Mouse (Mus musculus) midbrain, embryonic 15.5 days (tissue): ENCODE results near the gene Sned1. TPM values are rescaled to one million over a fixed set of nuclear protein-coding genes. Genes with fewer than 3 reads are reported as not detected.

Experiments
- ATAC-seq: fragments of 200-750 bp; cut with Nextera tagmentation; replicated peaks from 2 replicates; pipeline ENCODE4 v1.8.0; 2017; ENCODE audit warnings: moderate TSS enrichment
- H3K27ac ChIP-seq: fragments of 300-500 bp; sonication (generic); 2 replicates; pipeline ENCODE4 v1.5.1; 2015; ENCODE audit warnings: mild to moderate bottlenecking, inconsistent platforms
- H3K27me3 ChIP-seq: fragments of 300-500 bp; sonication (generic); replicated peaks from 2 replicates; pipeline ENCODE4 v1.6.1; 2015; ENCODE audit warnings: inconsistent platforms
- H3K36me3 ChIP-seq: fragments of 300-500 bp; sonication (generic); replicated peaks from 2 replicates; pipeline ENCODE4 v1.6.1; 2015; ENCODE audit warnings: inconsistent platforms
- H3K4me1 ChIP-seq: fragments of 300-500 bp; sonication (generic); 2 replicates; pipeline ENCODE4 v1.6.1; 2015; ENCODE audit warnings: inconsistent platforms
- H3K4me2 ChIP-seq: fragments of 300-500 bp; sonication (generic); 2 replicates; pipeline ENCODE4 v1.6.1; 2015; ENCODE audit warnings: inconsistent platforms, mild to moderate bottlenecking, moderate library complexity
- H3K4me3 ChIP-seq: fragments of 300-500 bp; sonication (generic); 2 replicates; pipeline ENCODE4 v1.5.1; 2015; ENCODE audit warnings: mild to moderate bottlenecking, inconsistent platforms
- H3K9ac ChIP-seq: fragments of 300-500 bp; sonication (generic); 2 replicates; pipeline ENCODE4 v1.6.1; 2015; ENCODE audit warnings: mild to moderate bottlenecking, inconsistent platforms
- H3K9me3 ChIP-seq: fragments of 300-500 bp; sonication (generic); 2 replicates; pipeline ENCODE4 v1.6.1; 2016; ENCODE audit warnings: inconsistent platforms
- WGBS: fragments of 180-500 bp; shearing (Covaris S2); methylation state at CpG from one replicate; pipeline ENCODE4 v1.1.7; 2015; ENCODE audit warnings: mixed read lengths; 5-methylcytosine and 5-hydroxymethylcytosine counted together
- microRNA-seq: library from miRNA; unstranded; fragments of <30 nt; microRNA quantifications from one replicate; pipeline ENCODE4, GENCODE M21; 2016
- polyA plus RNA-seq: library from polyadenylated mRNA; unstranded; fragments of >200 nt; fragmentation: Nextera tagmentation; extraction: Ambion mirVana; gene quantifications from 2 replicates; pipeline ENCODE4 v1.2.1, GENCODE M21; 2015

Gene Sned1
- polyA plus RNA-seq, 1 experiment from 2014 or later, result 8.7 TPM

DNA sequence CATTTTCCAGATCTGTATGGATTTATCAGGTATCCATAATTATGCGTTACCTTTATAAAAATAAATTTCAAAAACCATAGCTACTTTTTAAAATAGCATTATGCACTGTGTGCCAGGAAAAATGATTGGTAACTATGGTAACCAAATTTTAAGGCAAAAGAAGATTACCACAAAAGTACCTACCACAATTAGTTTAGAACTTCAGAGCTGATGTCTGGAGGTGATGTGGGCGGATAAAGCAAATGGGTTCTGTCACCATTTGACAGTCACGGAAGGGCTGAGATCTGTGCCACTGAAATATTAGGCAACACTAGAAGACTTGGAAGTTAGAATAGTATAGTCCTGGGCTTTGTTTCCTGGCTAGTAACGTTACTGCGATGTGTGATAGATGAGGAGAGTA, 111.5 kb downstream of the Sned1 start:
- H3K9ac ChIP-seq, result no peak overlapping the region
- H3K4me3 ChIP-seq, result no peak overlapping the region
- H3K4me1 ChIP-seq, result peaks cover 11% of the 10 kb centered on the region
- ATAC-seq, result no peak
- no peaks in the 10 kb centered on the region for H3K9me3 ChIP-seq
- no peaks in the 10 kb centered on the region for H3K27me3 ChIP-seq
- H3K27ac ChIP-seq, result no peak overlapping the region
- H3K4me2 ChIP-seq, result no peak overlapping the region
- 95% methylated on average over 5 of the region's 5 CpGs for WGBS
- peaks cover 10% of the 10 kb centered on the region; the same call in 1 of the 2 replicates for H3K36me3 ChIP-seq

DNA sequence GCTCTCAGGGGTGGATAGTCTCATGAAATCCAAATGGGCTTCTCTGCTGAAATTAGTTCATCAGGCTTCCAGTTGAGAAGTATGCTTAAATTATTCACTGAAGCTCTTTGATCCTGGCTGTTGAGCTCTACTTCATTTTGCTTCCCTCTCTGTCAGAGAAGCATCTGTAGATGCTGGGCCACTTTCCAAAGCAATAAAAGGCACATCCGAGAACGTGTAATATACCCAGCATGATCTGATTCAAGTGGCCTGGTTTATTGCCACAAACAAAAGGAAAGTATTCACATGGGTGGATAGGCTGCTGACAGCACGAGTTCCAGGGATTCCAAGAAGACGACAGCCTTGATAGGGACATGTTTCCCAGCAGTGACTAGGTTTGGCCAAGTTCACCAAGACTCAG, 114.1 kb downstream of the Sned1 start:
- H3K27ac ChIP-seq, result no peak overlapping the region
- no peak overlapping the region for H3K4me3 ChIP-seq
- H3K4me2 ChIP-seq, result no peak overlapping the region
- H3K9ac ChIP-seq, result no peak overlapping the region
- H3K4me1 ChIP-seq, result peaks cover under 1% of the 10 kb centered on the region; the same call in 1 of the 2 replicates
- H3K27me3 ChIP-seq, result no peaks in the 10 kb centered on the region
- ATAC-seq, result no peak
- H3K36me3 ChIP-seq, result peaks cover 26% of the 10 kb centered on the region; the same call in 1 of the 2 replicates
- no peaks in the 10 kb centered on the region for H3K9me3 ChIP-seq
- 75% methylated on average over 4 of the region's 4 CpGs for WGBS

Small RNAs within 50 kb of the gene (microRNA-seq; reads per million reads assigned to microRNA genes)
- gene Mir6901, result not detected
- gene Mir6902, result 0.55 reads per million

Other genes with a start within 250 kb of the Sned1 start
- not detected in 2 replicates for gene Aqp12, start 229.5 kb upstream of the Sned1 start, polyA plus RNA-seq
- gene Kif1a, start 133.9 kb upstream of the Sned1 start, polyA plus RNA-seq, result 498 and 502 TPM in 2 replicates
- not detected in 2 replicates for gene Agxt, start 100.6 kb upstream of the Sned1 start, polyA plus RNA-seq
- gene 2310007B03Rik, start 74.9 kb upstream of the Sned1 start, polyA plus RNA-seq, result 0.14 and 0.32 TPM in 2 replicates
- gene Crocc2, start 67.1 kb upstream of the Sned1 start, polyA plus RNA-seq, result 0.52 and 0.54 TPM in 2 replicates
- 34.7 and 38.2 TPM in 2 replicates for gene Mterf4, start 70.1 kb downstream of the Sned1 start, polyA plus RNA-seq
- 45.8 and 46.9 TPM in 2 replicates for gene Ppp1r7, start 107.0 kb downstream of the Sned1 start, polyA plus RNA-seq
- gene Pask, start 107.6 kb downstream of the Sned1 start, polyA plus RNA-seq, result 5.7 and 6.2 TPM in 2 replicates
- gene Ano7, start 138.1 kb downstream of the Sned1 start, polyA plus RNA-seq, result 0.79 and 0.94 TPM in 2 replicates
- gene Hdlbp, start 243.0 kb downstream of the Sned1 start, polyA plus RNA-seq, result 70.9 and 71.1 TPM in 2 replicates